Mouse (Mus musculus): ENCODE measurements around the gene Ppig. TPM values are rescaled to one million over a fixed set of nuclear protein-coding genes. Genes with fewer than 3 reads are reported as not detected.

Ppig gene
- total RNA-seq, 1 experiment, result 32.2 TPM

DNA sequence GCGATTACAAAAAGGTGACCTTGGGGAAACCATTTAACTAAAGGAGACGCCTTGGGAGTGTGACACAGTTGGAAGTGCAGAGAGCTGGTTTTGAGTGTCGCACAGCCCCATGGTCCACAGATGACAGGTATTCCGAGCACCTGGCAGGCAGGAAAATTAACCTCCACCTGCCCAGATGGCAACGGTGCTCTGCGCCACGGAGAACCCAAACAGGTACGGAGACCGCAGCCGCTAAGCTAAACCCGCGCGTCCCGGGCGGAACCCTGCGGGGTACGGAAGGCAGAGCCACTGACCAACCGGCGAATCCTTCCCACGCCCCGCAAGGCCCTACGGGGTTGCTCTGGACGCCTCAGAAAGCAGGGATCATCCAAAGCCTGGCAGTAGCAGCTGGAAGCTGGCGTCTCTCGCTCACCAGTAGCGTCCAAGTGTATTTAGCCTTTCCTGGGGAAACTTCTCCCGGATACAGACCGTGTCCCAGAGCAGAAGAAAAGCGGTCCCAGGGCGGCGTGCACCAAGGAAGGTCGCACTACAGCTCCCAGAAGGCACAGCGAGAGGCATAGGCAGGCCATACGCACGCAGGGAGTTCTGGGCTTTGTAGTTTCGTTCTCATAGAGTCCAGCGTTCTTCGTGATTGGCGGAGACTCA is 9.2 kb upstream of the Ppig start, which contains the start of gene Fastkd1:
Gene Fastkd1, minus strand, starts transcription at position 536 of the 645 bp plus-strand sequence.
- Histone ChIP-seq H3K4me1 (ENCODE audit: control insufficient read depth in 2 of 2, insufficient read depth in 2 of 2, low read length in 2 of 2, poor library complexity in 1 of 2) (0 out of 4 replicates have a peak, but pooled peaks cover 0 to 2% of the 10 kb centered on the region in 2 experiments), H3K36me3 (ENCODE audit: control insufficient read depth, insufficient read depth, low read length, poor library complexity, severe bottlenecking) (0 out of 2 replicates have a peak, but pooled peaks cover 3% of the 10 kb centered on the region), H3K4me3 (ENCODE audit: insufficient read depth in 1 of 2, low read depth in 1 of 2, low read length in 2 of 2, poor library complexity in 1 of 2, severe bottlenecking in 1 of 2) (peak within 1 kb of the TSS; percentile 93 to 98), H3K9ac (ENCODE audit: insufficient read depth, low read depth, low read length, poor library complexity, severe bottlenecking) (peak within 1 kb of the TSS; percentile 81), H3K9me3 (ENCODE audit: control insufficient read depth, insufficient read depth, low read depth, low read length) (no peaks in the 10 kb centered on the region), H3K27ac (ENCODE audit: insufficient read depth, low read depth, low read length, poor library complexity, severe bottlenecking) (peak within 1 kb of the TSS; percentile 26; the same call in 1 of the 2 replicates)
- DNase-seq (ENCODE audit: low read depth, low spot score), result peak; percentile 84
- in situ Hi-C loops (cut with MboI; ENCODE audit: low sequenced_read_pairs in 2 of 2, unreplicated experiment in 2 of 2), result no loop called here
- TF ChIP-seq HCFC1 (IDR thresholded peaks at IDR 0.05; ENCODE audit: borderline replicate concordance, insufficient read depth, low read length), result peak; percentile 99
- no peak for TF ChIP-seq ZC3H11A (IDR thresholded peaks at IDR 0.05; ENCODE audit: borderline replicate concordance, low read depth, low read length)
- peak; percentile 35; the same call in 1 of the 2 replicates for TF ChIP-seq CHD2 (IDR thresholded peaks at IDR 0.05; ENCODE audit: low read depth, low read length)

DNA sequence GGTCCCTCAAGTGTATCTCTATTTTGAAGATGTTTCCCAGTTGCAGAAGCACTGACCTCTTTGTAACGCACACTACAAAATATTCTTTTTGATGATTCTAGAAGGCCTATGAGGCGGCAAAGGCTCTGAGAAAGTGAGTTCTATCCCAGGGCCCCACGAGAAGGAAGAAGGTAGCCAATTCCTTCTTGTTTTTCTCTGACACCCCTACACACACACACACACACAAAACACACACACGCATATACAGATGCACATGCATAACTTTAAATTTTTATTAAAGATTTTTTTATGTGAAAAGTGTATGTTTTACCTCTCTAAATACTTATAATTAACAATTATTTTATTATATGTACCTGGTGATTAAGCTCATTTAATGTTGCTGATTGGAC is 8.7 kb upstream of the Ppig start:
- Histone ChIP-seq H3K9me3 (ENCODE audit: control insufficient read depth, insufficient read depth, low read depth, low read length) (no peaks in the 10 kb centered on the region), H3K27ac (ENCODE audit: insufficient read depth, low read depth, low read length, poor library complexity, severe bottlenecking) (no peak overlapping the region), H3K4me3 (ENCODE audit: insufficient read depth in 1 of 2, low read depth in 1 of 2, low read length in 2 of 2, poor library complexity in 1 of 2, severe bottlenecking in 1 of 2) (peak overlapping the region in 1 of 2 experiments; percentile 98; a peak in 2 of 4 replicates), H3K9ac (ENCODE audit: insufficient read depth, low read depth, low read length, poor library complexity, severe bottlenecking) (no peak overlapping the region), H3K4me1 (ENCODE audit: control insufficient read depth in 2 of 2, insufficient read depth in 2 of 2, low read length in 2 of 2, poor library complexity in 1 of 2) (0 out of 4 replicates have a peak, but pooled peaks cover 0 to 2% of the 10 kb centered on the region in 2 experiments), H3K36me3 (ENCODE audit: control insufficient read depth, insufficient read depth, low read length, poor library complexity, severe bottlenecking) (0 out of 2 replicates have a peak, but pooled peaks cover 3% of the 10 kb centered on the region)
- in situ Hi-C loops (cut with MboI; ENCODE audit: low sequenced_read_pairs in 2 of 2, unreplicated experiment in 2 of 2), result no loop called here
- TF ChIP-seq CHD2 (IDR thresholded peaks at IDR 0.05; ENCODE audit: low read depth, low read length) (no peak), ZC3H11A (IDR thresholded peaks at IDR 0.05; ENCODE audit: borderline replicate concordance, low read depth, low read length) (no peak), HCFC1 (IDR thresholded peaks at IDR 0.05; ENCODE audit: borderline replicate concordance, insufficient read depth, low read length) (no peak), MAFK (IDR thresholded peaks at IDR 0.05; ENCODE audit: insufficient read depth, low read depth, low read length) (no peak), ZNF384 (IDR thresholded peaks at IDR 0.05; ENCODE audit: low read depth, low read length) (no peak)
- DNase-seq (ENCODE audit: low read depth, low spot score), result no peak

DNA sequence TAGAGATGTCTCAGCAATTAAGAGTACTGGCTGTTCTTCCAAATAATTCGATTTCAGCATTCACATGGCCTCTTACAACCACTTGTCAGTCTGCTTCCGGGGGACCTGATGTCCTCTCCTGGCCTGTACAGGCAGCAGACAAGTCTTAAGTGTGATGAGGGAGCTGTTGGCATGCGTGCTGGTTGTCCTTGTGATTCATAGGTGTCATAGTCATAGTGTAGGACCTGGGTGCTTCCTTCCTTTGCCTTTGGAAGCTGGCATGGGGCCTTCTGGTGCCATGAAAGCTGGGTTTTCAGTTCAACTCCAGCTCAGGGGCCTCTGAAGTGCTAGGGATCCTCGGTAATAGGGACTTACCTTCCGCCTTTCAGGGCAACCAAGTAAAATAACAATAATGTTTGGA is 8.2 kb upstream of the Ppig start:
- no peak for TF ChIP-seq HCFC1 (IDR thresholded peaks at IDR 0.05; ENCODE audit: borderline replicate concordance, insufficient read depth, low read length)
- TF ChIP-seq MAFK (IDR thresholded peaks at IDR 0.05; ENCODE audit: insufficient read depth, low read depth, low read length), result no peak
- TF ChIP-seq ZNF384 (IDR thresholded peaks at IDR 0.05; ENCODE audit: low read depth, low read length), result no peak
- TF ChIP-seq ZC3H11A (IDR thresholded peaks at IDR 0.05; ENCODE audit: borderline replicate concordance, low read depth, low read length), result no peak
- TF ChIP-seq CHD2 (IDR thresholded peaks at IDR 0.05; ENCODE audit: low read depth, low read length), result no peak
- Histone ChIP-seq H3K4me3 (ENCODE audit: insufficient read depth in 1 of 2, low read depth in 1 of 2, low read length in 2 of 2, poor library complexity in 1 of 2, severe bottlenecking in 1 of 2) (no peak overlapping the region), H3K36me3 (ENCODE audit: control insufficient read depth, insufficient read depth, low read length, poor library complexity, severe bottlenecking) (0 out of 2 replicates have a peak, but pooled peaks cover 3% of the 10 kb centered on the region)

GRCm38 (mm10) chr2:69716483-69716882 is 5.9 kb upstream of the Ppig start:
- in situ Hi-C loops (cut with MboI; ENCODE audit: low sequenced_read_pairs in 2 of 2, unreplicated experiment in 2 of 2), result no loop called here

More for the DNA sequence above, 8.2 kb upstream of the Ppig start:
- H3K27ac ChIP-seq (ENCODE audit: insufficient read depth, low read depth, low read length, poor library complexity, severe bottlenecking), result no peak overlapping the region
- 0 out of 4 replicates have a peak, but pooled peaks cover 0 to 2% of the 10 kb centered on the region in 2 experiments for H3K4me1 ChIP-seq (ENCODE audit: control insufficient read depth in 2 of 2, insufficient read depth in 2 of 2, low read length in 2 of 2, poor library complexity in 1 of 2)
- H3K9me3 ChIP-seq (ENCODE audit: control insufficient read depth, insufficient read depth, low read depth, low read length), result no peaks in the 10 kb centered on the region
- in situ Hi-C loops (cut with MboI; ENCODE audit: low sequenced_read_pairs in 2 of 2, unreplicated experiment in 2 of 2), result no loop called here
- DNase-seq (ENCODE audit: low read depth, low spot score), result no peak
- no peak overlapping the region for H3K9ac ChIP-seq (ENCODE audit: insufficient read depth, low read depth, low read length, poor library complexity, severe bottlenecking)

More at GRCm38 (mm10) chr2:69716483-69716882, 5.9 kb upstream of the Ppig start:
- Histone ChIP-seq H3K9me3 (ENCODE audit: control insufficient read depth, insufficient read depth, low read depth, low read length) (no peaks in the 10 kb centered on the region), H3K27ac (ENCODE audit: insufficient read depth, low read depth, low read length, poor library complexity, severe bottlenecking) (no peak overlapping the region), H3K9ac (ENCODE audit: insufficient read depth, low read depth, low read length, poor library complexity, severe bottlenecking) (no peak overlapping the region), H3K4me3 (ENCODE audit: insufficient read depth in 1 of 2, low read depth in 1 of 2, low read length in 2 of 2, poor library complexity in 1 of 2, severe bottlenecking in 1 of 2) (no peak overlapping the region), H3K4me1 (ENCODE audit: control insufficient read depth in 2 of 2, insufficient read depth in 2 of 2, low read length in 2 of 2, poor library complexity in 1 of 2) (0 out of 4 replicates have a peak, but pooled peaks cover 0 to 2% of the 10 kb centered on the region in 2 experiments), H3K36me3 (ENCODE audit: control insufficient read depth, insufficient read depth, low read length, poor library complexity, severe bottlenecking) (no peaks in the 10 kb centered on the region)
- TF ChIP-seq CHD2 (IDR thresholded peaks at IDR 0.05; ENCODE audit: low read depth, low read length), result no peak
- TF ChIP-seq HCFC1 (IDR thresholded peaks at IDR 0.05; ENCODE audit: borderline replicate concordance, insufficient read depth, low read length), result no peak
- no peak for TF ChIP-seq ZC3H11A (IDR thresholded peaks at IDR 0.05; ENCODE audit: borderline replicate concordance, low read depth, low read length)
- no peak for TF ChIP-seq ZNF384 (IDR thresholded peaks at IDR 0.05; ENCODE audit: low read depth, low read length)
- no peak for TF ChIP-seq MAFK (IDR thresholded peaks at IDR 0.05; ENCODE audit: insufficient read depth, low read depth, low read length)
- no peak for DNase-seq (ENCODE audit: low read depth, low spot score)
